Mouse (Mus musculus) ovary, adult 2 months (tissue): Measurements from ENCODE around the gene Fam171a2. TPM values are rescaled to one million over a fixed set of nuclear protein-coding genes. Genes with fewer than 3 reads are reported as not detected.

Source experiments
- polyA plus RNA-seq: library from polyadenylated mRNA; depleted of rRNA; stranded (reverse); fragments of >200 nt; gene quantifications from 2 replicates; pipeline ENCODE4 v1.2.3, GENCODE M21; 2012; rRNA removed

Fam171a2 gene
- 102 and 124 TPM in 2 replicates for polyA plus RNA-seq

GRCm38 (mm10) chr11:102447497-102447896 lies at the start of gene Fam171a2:
TSS of gene Fam171a2 (minus strand) at chr11:102447682.

GRCm38 (mm10) chr11:102469648-102470357 lies 22.3 kb upstream of the Fam171a2 start, which contains the start of gene Itga2b:
TSS of gene Itga2b (minus strand) at chr11:102470122.

GRCm38 (mm10) chr11:102430121-102431017 lies 17.1 kb downstream of the Fam171a2 start, which contains the start of gene Grn:
TSS of gene Grn (plus strand) at chr11:102430315.

GRCm38 (mm10) chr11:102407834-102408215 lies 39.7 kb downstream of the Fam171a2 start, which contains the start of gene Slc25a39:
TSS of gene Slc25a39 (minus strand) at chr11:102407946.

GRCm38 (mm10) chr11:102393238-102393634 lies 54.2 kb downstream of the Fam171a2 start, which contains the start of gene Rundc3a:
TSS of gene Rundc3a (plus strand) at chr11:102393403.

Other genes starting within 250 kb of the Fam171a2 start
- gene Hdac5, start 217.5 kb downstream of the Fam171a2 start, polyA plus RNA-seq: 117 and 151 TPM in 2 replicates
- 6.4 and 10.6 TPM in 2 replicates for gene BC030867, start 198.8 kb downstream of the Fam171a2 start, polyA plus RNA-seq
- gene Asb16, start 178.9 kb downstream of the Fam171a2 start, polyA plus RNA-seq: 0.37 and 0.42 TPM in 2 replicates
- 60.5 and 74.0 TPM in 2 replicates for gene Tmub2, start 162.8 kb downstream of the Fam171a2 start, polyA plus RNA-seq
- 46.0 and 47.7 TPM in 2 replicates for gene Atxn7l3, start 151.1 kb downstream of the Fam171a2 start, polyA plus RNA-seq
- 35.3 and 42.8 TPM in 2 replicates for gene Ubtf, start 127.9 kb downstream of the Fam171a2 start, polyA plus RNA-seq
- 0.03 TPM in 1 of 2 replicates, not detected in the other for gene Slc4a1, start 81.5 kb downstream of the Fam171a2 start, polyA plus RNA-seq
- 4.5 and 5.9 TPM in 2 replicates for gene Rundc3a, start 54.3 kb downstream of the Fam171a2 start, polyA plus RNA-seq
- gene Slc25a39, start 39.7 kb downstream of the Fam171a2 start, polyA plus RNA-seq: 573 and 609 TPM in 2 replicates
- 283 and 344 TPM in 2 replicates for gene Grn, start 17.4 kb downstream of the Fam171a2 start, polyA plus RNA-seq
- 11.2 and 16.0 TPM in 2 replicates for gene Itga2b, start 22.4 kb upstream of the Fam171a2 start, polyA plus RNA-seq
- 16.1 and 25.7 TPM in 2 replicates for gene Gpatch8, start 108.7 kb upstream of the Fam171a2 start, polyA plus RNA-seq
- 1.4 and 1.5 TPM in 2 replicates for gene Gm11627, start 131.8 kb upstream of the Fam171a2 start, polyA plus RNA-seq
- gene Fzd2, start 156.7 kb upstream of the Fam171a2 start, polyA plus RNA-seq: 87.2 and 118 TPM in 2 replicates
- gene Meioc, start 216.0 kb upstream of the Fam171a2 start, polyA plus RNA-seq: not detected in 2 replicates